Mouse (Mus musculus) limb, embryonic 13.5 days (tissue): ENCODE data around the gene Mcat. TPM values are rescaled to one million over a fixed set of nuclear protein-coding genes. Genes with fewer than 3 reads are reported as not detected.

Experiments
- ATAC-seq: fragments of 200-750 bp; cut with Nextera tagmentation; 2 replicates; pipeline ENCODE4 v1.8.0; 2017; ENCODE audit warnings: low read depth, moderate number of reproducible peaks, moderate TSS enrichment; ENCODE audit not compliant: low FRiP score
- H3K27ac ChIP-seq: fragments of 300-500 bp; sonication (generic); 2 replicates; pipeline ENCODE4 v1.5.1; 2015; ENCODE audit warnings: inconsistent platforms, mild to moderate bottlenecking, moderate library complexity
- H3K27me3 ChIP-seq: fragments of 300-500 bp; sonication (generic); 2 replicates; pipeline ENCODE4 v1.6.1; 2015; ENCODE audit warnings: mild to moderate bottlenecking, inconsistent platforms
- H3K36me3 ChIP-seq: fragments of 300-500 bp; sonication (generic); 2 replicates; pipeline ENCODE4 v1.6.1; 2015; ENCODE audit warnings: inconsistent platforms, mild to moderate bottlenecking, moderate library complexity
- H3K4me1 ChIP-seq: fragments of 300-500 bp; sonication (generic); 2 replicates; pipeline ENCODE4 v1.6.1; 2015; ENCODE audit warnings: inconsistent platforms
- H3K4me2 ChIP-seq: fragments of 300-500 bp; sonication (generic); replicated peaks from 2 replicates; pipeline ENCODE4 v1.6.1; 2015; ENCODE audit warnings: inconsistent platforms, mild to moderate bottlenecking, moderate library complexity
- H3K4me3 ChIP-seq: fragments of 300-500 bp; sonication (generic); 2 replicates; pipeline ENCODE4 v1.5.1; 2015; ENCODE audit warnings: moderate library complexity, mild to moderate bottlenecking, inconsistent platforms
- H3K9ac ChIP-seq: fragments of 300-500 bp; sonication (generic); 2 replicates; pipeline ENCODE4 v1.6.1; 2015; ENCODE audit warnings: mild to moderate bottlenecking, inconsistent platforms
- H3K9me3 ChIP-seq: fragments of 300-500 bp; sonication (generic); 2 replicates; pipeline ENCODE4 v1.6.1; 2016; ENCODE audit warnings: inconsistent platforms
- WGBS: fragments of 180-500 bp; shearing (Covaris S2); methylation state at CpG from one replicate; pipeline ENCODE4 v1.1.7; 2015; 5-methylcytosine and 5-hydroxymethylcytosine counted together
- polyA plus RNA-seq: library from polyadenylated mRNA; unstranded; fragments of >200 nt; fragmentation: Nextera tagmentation; extraction: Ambion mirVana; gene quantifications from 2 replicates; pipeline ENCODE4 v1.2.1, GENCODE M21; 2015

Gene Mcat
- polyA plus RNA-seq: 39.4 and 41.6 TPM in 2 replicates

GRCm38 (mm10) chr15:83563327-83563856, at the start of gene Mcat, which contains the start of gene Tspo:
Gene Mcat, minus strand, starts transcription at chr15:83563787.
Gene Tspo, plus strand, starts transcription at chr15:83563592.
- Histone ChIP-seq H3K36me3 (no peaks in the 10 kb centered on the region), H3K27ac (peak within 1 kb of the TSS; percentile 61), H3K9ac (peak within 1 kb of the TSS; percentile 76), H3K9me3 (no peaks in the 10 kb centered on the region), H3K27me3 (peaks cover 3% of the 10 kb centered on the region; the same call in 1 of the 2 replicates), H3K4me1 (peaks cover 20% of the 10 kb centered on the region), H3K4me3 (peak within 1 kb of the TSS; percentile 50), H3K4me2 (peak within 1 kb of the TSS; percentile 98)
- ATAC-seq: peak; percentile 41; the same call in 1 of the 2 replicates
- WGBS: 1% methylated on average over 28 of the region's 28 CpGs

GRCm38 (mm10) chr15:83607115-83607802, 43.7 kb upstream of the Mcat start:
- Histone ChIP-seq H3K36me3 (0 out of 2 replicates have a peak, but pooled peaks cover 4% of the 10 kb centered on the region), H3K4me2 (no peak overlapping the region), H3K9me3 (no peaks in the 10 kb centered on the region)

GRCm38 (mm10) chr15:83606700-83607099, 43.1 kb upstream of the Mcat start:
- H3K27ac ChIP-seq: no peak overlapping the region
- no peak overlapping the region for H3K4me2 ChIP-seq
- ATAC-seq: no peak
- H3K9ac ChIP-seq: no peak overlapping the region
- H3K27me3 ChIP-seq: no peaks in the 10 kb centered on the region
- H3K36me3 ChIP-seq: no peaks in the 10 kb centered on the region
- H3K9me3 ChIP-seq: no peaks in the 10 kb centered on the region
- 87% methylated on average over 8 of the region's 8 CpGs for WGBS
- no peaks in the 10 kb centered on the region; the same call in 1 of the 2 replicates for H3K4me1 ChIP-seq
- no peak overlapping the region for H3K4me3 ChIP-seq

More at GRCm38 (mm10) chr15:83607115-83607802, 43.7 kb upstream of the Mcat start:
- no peak overlapping the region for H3K4me3 ChIP-seq
- H3K27me3 ChIP-seq: no peaks in the 10 kb centered on the region
- H3K9ac ChIP-seq: no peak overlapping the region
- no peak for ATAC-seq
- H3K4me1 ChIP-seq: no peaks in the 10 kb centered on the region; the same call in 1 of the 2 replicates
- 50% methylated on average over 15 of the region's 15 CpGs for WGBS
- H3K27ac ChIP-seq: no peak overlapping the region

GRCm38 (mm10) chr15:83606216-83606615, 42.6 kb upstream of the Mcat start:
- H3K27me3 ChIP-seq: no peaks in the 10 kb centered on the region
- no peak for ATAC-seq
- H3K9me3 ChIP-seq: no peaks in the 10 kb centered on the region
- H3K4me3 ChIP-seq: no peak overlapping the region
- 83% methylated on average over 11 of the region's 11 CpGs for WGBS
- H3K9ac ChIP-seq: no peak overlapping the region
- no peaks in the 10 kb centered on the region for H3K36me3 ChIP-seq
- no peaks in the 10 kb centered on the region; the same call in 1 of the 2 replicates for H3K4me1 ChIP-seq
- H3K27ac ChIP-seq: no peak overlapping the region
- no peak overlapping the region for H3K4me2 ChIP-seq

- Histone ChIP-seq H3K4me3 (no peak overlapping the region), H3K4me1 (no peaks in the 10 kb centered on the region; the same call in 1 of the 2 replicates), H3K36me3 (no peaks in the 10 kb centered on the region), H3K9me3 (no peaks in the 10 kb centered on the region), H3K27me3 (no peaks in the 10 kb centered on the region), H3K27ac (no peak overlapping the region), H3K4me2 (no peak overlapping the region), H3K9ac (no peak overlapping the region)
- no peak for ATAC-seq
- WGBS: 98% methylated on average over 7 of the region's 7 CpGs
Measured at GRCm38 (mm10) chr15:83603426-83603825, 39.8 kb upstream of the Mcat start.

GRCm38 (mm10) chr15:83603046-83603396, 39.4 kb upstream of the Mcat start:
- Histone ChIP-seq H3K27ac (no peak overlapping the region), H3K9ac (no peak overlapping the region), H3K4me2 (no peak overlapping the region), H3K36me3 (no peaks in the 10 kb centered on the region), H3K9me3 (no peaks in the 10 kb centered on the region), H3K27me3 (no peaks in the 10 kb centered on the region), H3K4me3 (no peak overlapping the region), H3K4me1 (no peaks in the 10 kb centered on the region; the same call in 1 of the 2 replicates)
- ATAC-seq: no peak
- WGBS: 96% methylated on average over 1 of the region's 1 CpGs

GRCm38 (mm10) chr15:83602372-83603045, 38.9 kb upstream of the Mcat start:
- 0 out of 2 replicates have a peak overlapping the region, but pooled peaks have one; percentile 3 for H3K27ac ChIP-seq

GRCm38 (mm10) chr15:83601185-83601584, 37.6 kb upstream of the Mcat start:
- Histone ChIP-seq H3K27me3 (no peaks in the 10 kb centered on the region), H3K4me3 (no peak overlapping the region), H3K9me3 (no peaks in the 10 kb centered on the region), H3K36me3 (no peaks in the 10 kb centered on the region), H3K4me2 (no peak overlapping the region), H3K9ac (no peak overlapping the region), H3K4me1 (no peaks in the 10 kb centered on the region; the same call in 1 of the 2 replicates), H3K27ac (no peak overlapping the region)
- 63% methylated on average over 4 of the region's 4 CpGs for WGBS
- no peak for ATAC-seq

More at GRCm38 (mm10) chr15:83602372-83603045, 38.9 kb upstream of the Mcat start:
- Histone ChIP-seq H3K27me3 (no peaks in the 10 kb centered on the region), H3K9me3 (no peaks in the 10 kb centered on the region), H3K4me2 (no peak overlapping the region), H3K36me3 (no peaks in the 10 kb centered on the region), H3K9ac (no peak overlapping the region), H3K4me3 (no peak overlapping the region), H3K4me1 (no peaks in the 10 kb centered on the region; the same call in 1 of the 2 replicates)
- ATAC-seq: no peak
- WGBS: 66% methylated on average over 13 of the region's 13 CpGs

- Histone ChIP-seq H3K27ac (no peak overlapping the region), H3K4me3 (no peak overlapping the region), H3K27me3 (no peaks in the 10 kb centered on the region), H3K9ac (no peak overlapping the region), H3K4me1 (peaks cover 21% of the 10 kb centered on the region), H3K36me3 (no peaks in the 10 kb centered on the region), H3K4me2 (no peak overlapping the region), H3K9me3 (no peaks in the 10 kb centered on the region)
- 87% methylated on average over 4 of the region's 4 CpGs for WGBS
- no peak for ATAC-seq
Measured at GRCm38 (mm10) chr15:83596833-83597232, 33.2 kb upstream of the Mcat start.

- 38% methylated on average over 7 of the region's 7 CpGs for WGBS
- Histone ChIP-seq H3K36me3 (peaks cover 7% of the 10 kb centered on the region), H3K9ac (peak overlapping the region; percentile 87), H3K4me2 (peak overlapping the region; percentile 91), H3K4me1 (peaks cover 21% of the 10 kb centered on the region), H3K27ac (0 out of 2 replicates have a peak overlapping the region, but pooled peaks have one; percentile 16), H3K9me3 (no peaks in the 10 kb centered on the region), H3K4me3 (peak overlapping the region; percentile 82), H3K27me3 (no peaks in the 10 kb centered on the region)
- no peak for ATAC-seq
Measured at GRCm38 (mm10) chr15:83595364-83595711, 31.8 kb upstream of the Mcat start.

- H3K36me3 ChIP-seq: peaks cover 11% of the 10 kb centered on the region
- peak within 1 kb of the TSS; percentile 82 for H3K4me3 ChIP-seq
- H3K9ac ChIP-seq: peak within 1 kb of the TSS; percentile 87
- no peaks in the 10 kb centered on the region for H3K9me3 ChIP-seq
- no peaks in the 10 kb centered on the region for H3K27me3 ChIP-seq
- peak within 1 kb of the TSS; percentile 55; the same call in 1 of the 2 replicates for H3K27ac ChIP-seq
- H3K4me2 ChIP-seq: peak within 1 kb of the TSS; percentile 91
- under 1% methylated on average over 68 of the region's 68 CpGs for WGBS
- H3K4me1 ChIP-seq: peaks cover 21% of the 10 kb centered on the region
- ATAC-seq: peak; percentile 94
Measured at GRCm38 (mm10) chr15:83594513-83595363, 31.2 kb upstream of the Mcat start, which contains the start of gene Ttll12. Gene Ttll12, minus strand, starts transcription at chr15:83595157.
